Mouse (Mus musculus) layer of hippocampus, postnatal 25 days (tissue): ENCODE results near the gene Rab11fip4. TPM values are rescaled to one million over a fixed set of nuclear protein-coding genes. Genes with fewer than 3 reads are reported as not detected.

Source experiments
- DNase-seq, 2 experiments: peaks; one replicate each; pipeline ENCODE4 v3.0.0; 2022; ENCODE audit warnings: mixed read lengths in 2 of 2, low spot score in 1 of 2; ENCODE audit errors: extremely low spot score in 1 of 2
- total RNA-seq, 2 experiments: library from RNA; stranded (reverse); gene quantifications; 2 replicates each; pipeline ENCODE4 v1.2.3; 2021

Rab11fip4 gene
- total RNA-seq, 2 experiments from 2014 or later: 165 to 167 TPM

GRCm38 (mm10) chr11:79704318-79705150, 113.5 kb downstream of the Rab11fip4 start:
- peak; percentile 100 for DNase-seq

GRCm38 (mm10) chr11:79707084-79707483, 116.1 kb downstream of the Rab11fip4 start:
- no peak for DNase-seq

- DNase-seq: peak; percentile 72 to 83
These were observed 120.1 kb downstream of the Rab11fip4 start for GRCm38 (mm10) chr11:79710868-79711765.

DNA sequence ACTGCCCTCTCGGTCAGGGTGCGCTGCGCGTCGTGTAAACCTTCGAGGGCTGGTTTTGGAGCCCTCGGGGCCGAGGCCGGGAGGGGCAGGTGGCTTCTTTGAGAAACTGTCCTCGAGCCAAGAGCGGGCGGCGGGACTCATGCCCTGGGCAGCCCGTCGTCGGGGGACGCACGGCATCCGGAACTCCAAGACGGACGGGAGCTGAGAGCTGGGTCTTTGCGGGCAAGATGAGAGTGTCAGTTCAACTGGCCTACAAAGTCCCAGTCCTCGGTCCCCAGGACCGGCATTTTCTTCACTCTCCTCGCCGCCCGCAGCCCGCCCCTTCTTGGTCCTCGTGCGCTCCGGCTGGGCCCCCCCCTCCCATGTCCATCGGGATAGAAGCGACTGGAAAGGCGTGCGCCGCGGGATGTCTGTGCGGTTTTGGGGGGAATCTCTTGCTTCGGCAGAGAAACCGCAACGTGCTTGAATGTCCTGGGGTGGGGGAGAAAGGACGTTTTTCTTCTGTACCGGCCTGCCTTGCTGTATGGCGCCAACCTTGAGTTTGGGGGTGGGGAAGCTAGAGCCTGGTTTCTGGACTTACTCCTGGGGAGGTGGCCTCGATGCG, 120.9 kb downstream of the Rab11fip4 start:
- DNase-seq: no peak

DNA sequence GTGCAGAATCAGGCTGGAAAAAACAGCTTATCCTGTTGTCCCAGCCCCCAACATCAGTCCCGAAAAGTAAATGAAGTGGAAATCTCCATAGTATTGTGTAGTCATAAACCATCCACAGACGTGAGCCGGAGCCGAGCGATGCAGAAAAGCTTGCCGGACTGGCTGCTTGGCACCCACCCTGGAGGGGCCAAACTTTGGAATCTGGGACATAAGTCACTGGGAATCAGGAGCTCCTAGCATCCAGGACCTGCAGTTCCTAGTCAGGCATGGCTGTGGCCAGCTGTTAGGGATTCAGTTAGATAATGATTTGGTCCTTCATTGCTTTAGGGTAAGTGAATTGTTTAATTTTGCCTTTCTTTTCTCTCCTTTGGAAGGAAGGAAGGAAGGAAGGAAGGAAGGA, 122.2 kb downstream of the Rab11fip4 start:
- no peak for DNase-seq

- DNase-seq: no peak
These were observed 122.7 kb downstream of the Rab11fip4 start for GRCm38 (mm10) chr11:79713678-79714077.

DNA sequence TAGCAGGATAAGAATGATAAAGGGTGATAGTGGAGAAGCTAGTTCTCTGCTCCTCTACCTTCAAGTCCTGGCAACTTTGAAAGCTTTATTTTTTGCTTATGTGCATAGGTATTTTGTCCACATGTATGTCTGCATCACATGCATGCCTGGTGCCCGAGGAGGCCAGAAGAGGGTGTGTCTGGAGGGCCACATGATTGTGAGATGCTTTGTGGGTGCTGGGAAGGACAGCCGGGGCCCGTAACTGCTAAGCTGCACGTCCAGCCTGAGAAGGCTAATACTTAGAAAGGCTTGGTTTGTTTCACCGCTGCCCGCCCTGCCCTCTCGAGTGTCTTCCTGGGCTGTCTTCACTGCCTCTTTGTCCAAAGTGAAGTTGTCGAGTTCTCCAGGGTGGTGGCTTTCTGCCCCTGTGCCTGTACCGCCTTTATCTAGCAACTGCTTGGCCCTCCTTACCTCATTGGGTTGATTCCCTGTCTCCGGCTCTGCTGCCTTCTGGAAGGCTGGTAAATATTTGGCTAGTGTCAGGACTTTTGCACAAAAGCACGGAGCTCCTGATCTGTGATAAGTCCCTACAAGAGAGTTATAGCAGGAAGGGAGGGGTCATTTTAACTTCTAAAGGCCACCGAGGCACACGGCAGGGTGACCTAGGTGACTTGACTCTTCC, 123.2 kb downstream of the Rab11fip4 start:
- DNase-seq: no peak

GRCm38 (mm10) chr11:79714743-79715110, 123.7 kb downstream of the Rab11fip4 start:
- no peak for DNase-seq

DNA sequence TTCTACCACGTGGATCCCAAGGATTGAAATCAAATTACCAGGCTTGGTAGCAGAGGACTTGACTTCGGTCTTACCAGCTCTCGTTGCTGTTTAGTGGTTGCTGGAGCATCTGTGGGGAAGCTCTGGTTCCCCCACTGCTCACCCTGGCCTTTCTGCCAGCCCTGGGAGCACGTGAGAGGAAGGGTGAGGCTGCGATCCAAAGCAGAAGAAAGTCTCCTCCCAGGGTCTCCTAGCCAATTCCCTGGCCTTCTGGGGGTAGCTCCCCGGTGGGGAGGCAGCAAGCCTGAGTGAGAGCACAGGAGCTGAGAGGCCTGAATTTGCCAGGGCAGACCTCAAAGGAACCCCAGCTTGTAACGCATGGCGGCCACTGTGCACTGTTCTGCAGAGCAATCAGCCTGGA, 124.3 kb downstream of the Rab11fip4 start:
- no peak for DNase-seq

DNA sequence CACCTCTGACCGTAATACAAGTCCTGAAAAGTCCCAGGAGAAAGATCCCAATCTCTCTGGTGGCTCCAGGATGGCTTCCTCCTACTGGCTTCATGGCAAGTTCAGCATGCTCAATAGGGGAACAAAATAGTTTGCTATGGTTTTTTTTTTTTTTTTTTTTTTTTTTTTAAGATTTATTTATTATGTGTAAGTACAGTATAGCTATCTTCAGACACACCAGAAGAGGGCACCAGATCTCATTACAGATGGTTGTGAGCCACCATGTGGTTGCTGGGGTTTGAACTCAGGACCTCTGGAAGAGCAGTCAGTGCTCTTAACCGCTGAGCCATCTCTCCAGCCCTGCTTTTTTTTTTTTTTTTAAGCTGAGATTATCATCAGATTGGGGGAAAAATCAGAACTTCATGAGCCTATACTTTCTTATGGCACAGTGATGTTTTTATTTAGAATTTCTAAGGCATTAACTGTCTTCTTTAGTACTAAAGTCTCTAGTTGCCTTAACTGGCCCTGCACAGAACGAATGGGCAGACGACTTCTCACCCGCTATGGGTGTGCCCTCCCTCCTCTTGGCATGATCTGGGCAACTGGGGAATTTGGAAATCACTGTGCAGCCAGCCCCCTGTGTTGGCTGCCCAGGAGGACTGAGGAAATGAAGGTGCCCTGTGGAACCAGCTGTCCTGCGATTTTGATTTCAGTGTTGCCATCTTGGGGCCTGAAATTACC, 124.9 kb downstream of the Rab11fip4 start:
- DNase-seq: no peak

- no peak for DNase-seq
These were observed 125.4 kb downstream of the Rab11fip4 start for GRCm38 (mm10) chr11:79716453-79716749.

- no peak for DNase-seq
These were observed 126.3 kb downstream of the Rab11fip4 start for GRCm38 (mm10) chr11:79717271-79717670.

DNA sequence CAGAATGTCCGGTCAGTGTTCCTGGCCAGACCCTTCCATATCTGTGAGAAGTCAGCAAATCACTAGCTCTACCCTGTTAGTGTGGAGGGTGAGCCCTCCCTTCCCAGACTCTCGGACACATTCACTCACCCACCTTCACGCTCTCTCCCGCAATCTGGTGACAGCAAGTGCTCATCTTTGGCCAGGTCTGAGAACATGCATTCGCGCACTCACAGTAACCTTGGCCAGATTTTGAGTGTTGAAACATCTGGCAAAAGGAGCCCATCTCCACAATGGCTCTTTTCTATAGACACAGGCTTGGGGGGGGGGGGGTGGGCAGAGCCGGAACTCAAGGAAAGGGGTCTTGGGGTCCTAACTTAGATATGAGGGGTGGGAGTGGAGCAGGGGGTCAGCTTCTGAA, 126.8 kb downstream of the Rab11fip4 start:
- DNase-seq: no peak

DNA sequence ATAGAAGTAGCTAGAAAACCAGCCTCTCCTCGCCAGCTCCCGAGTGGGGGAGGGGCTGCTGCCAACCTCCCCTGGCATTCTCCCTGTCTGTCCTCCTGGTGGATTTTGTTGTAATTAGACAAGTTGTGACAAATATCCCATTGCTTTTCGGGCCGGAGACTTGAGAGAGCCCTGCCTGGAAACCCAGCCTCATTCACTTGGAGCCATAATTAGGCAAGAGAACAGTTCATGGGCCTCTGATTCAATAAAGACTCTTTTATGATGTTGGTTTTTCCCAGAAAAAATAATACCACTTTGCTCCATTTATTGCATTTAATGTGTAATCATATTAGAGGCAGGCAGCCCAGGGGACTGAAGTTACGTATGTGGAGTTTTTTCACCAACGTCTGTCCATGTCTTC, 127.2 kb downstream of the Rab11fip4 start:
- DNase-seq: no peak

GRCm38 (mm10) chr11:79718829-79719346, 127.9 kb downstream of the Rab11fip4 start:
- DNase-seq: no peak

DNA sequence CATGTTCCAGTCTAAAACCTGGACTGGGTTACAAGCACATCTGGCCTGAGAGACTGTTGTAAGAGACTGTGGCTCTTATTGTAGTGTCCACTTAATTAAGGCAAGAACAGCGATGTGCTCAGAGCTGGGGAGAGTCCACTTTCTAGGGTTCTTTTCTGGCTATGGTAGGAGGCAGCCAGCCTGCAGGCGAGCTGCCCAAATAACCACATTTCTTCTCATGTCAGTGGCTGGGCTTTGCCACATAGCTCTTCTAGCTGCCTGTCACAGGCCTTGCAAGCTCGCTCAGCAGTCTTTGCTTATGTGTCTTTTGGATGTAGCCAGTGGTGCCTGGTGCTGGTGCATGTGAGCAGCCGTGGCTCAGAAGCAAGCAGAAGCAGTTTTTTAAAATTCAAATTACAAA, 129.7 kb downstream of the Rab11fip4 start:
- DNase-seq: no peak

GRCm38 (mm10) chr11:79722811-79723210, 131.8 kb downstream of the Rab11fip4 start:
- DNase-seq: no peak

DNA sequence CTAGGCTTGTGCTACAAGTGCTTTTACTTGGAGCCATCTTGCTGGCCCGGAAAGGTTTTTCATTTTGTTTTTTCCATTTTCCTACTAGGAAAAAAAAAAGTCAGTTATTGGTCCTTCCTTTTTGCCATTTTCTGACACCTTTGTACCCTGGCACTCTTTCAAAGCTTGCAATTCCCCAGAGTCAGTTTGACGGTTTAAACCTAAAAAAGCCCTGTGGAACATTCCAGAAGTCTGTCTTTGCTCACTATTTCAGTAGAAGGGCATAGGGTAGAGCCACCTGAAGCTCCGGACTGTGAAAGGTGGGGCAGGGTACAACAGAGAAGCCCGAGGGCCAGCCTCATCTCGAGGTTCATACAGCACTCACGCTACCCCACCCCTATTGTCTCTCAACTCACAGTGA, 134.0 kb downstream of the Rab11fip4 start:
- no peak for DNase-seq

GRCm38 (mm10) chr11:79729231-79730047, 138.4 kb downstream of the Rab11fip4 start:
- DNase-seq: peak in 1 of 2 experiments; percentile 43
